Mouse (Mus musculus) layer of hippocampus, postnatal 10 days (tissue): Measurements from ENCODE around the gene Plcb2. TPM values are rescaled to one million over a fixed set of nuclear protein-coding genes. Genes with fewer than 3 reads are reported as not detected.

Source experiments
- DNase-seq, 2 experiments: peaks; one replicate each; pipeline ENCODE4 v3.0.0; 2021; ENCODE audit warnings: low spot score in 2 of 2
- total RNA-seq, 2 experiments: library from RNA; stranded (reverse); gene quantifications; 2 replicates each; pipeline ENCODE4 v1.2.3; 2021

Plcb2 gene
- total RNA-seq, 2 experiments from 2014 or later = 2.1 to 2.9 TPM

- DNase-seq = peak; percentile 66 to 70
Observed at GRCm38 (mm10) chr2:118662902-118663803, 65.1 kb downstream of the Plcb2 start, which contains the start of gene Pak6. Pak6 (plus strand) TSS chr2:118663303.

- DNase-seq = no peak
Observed at GRCm38 (mm10) chr2:118661891-118662290, 66.3 kb downstream of the Plcb2 start.

- peak; percentile 23 to 56 for DNase-seq
Observed at GRCm38 (mm10) chr2:118659998-118660452, 68.2 kb downstream of the Plcb2 start.

- no peak for DNase-seq
Observed at GRCm38 (mm10) chr2:118659493-118659892, 68.7 kb downstream of the Plcb2 start.

GRCm38 (mm10) chr2:118659077-118659476 lies 69.2 kb downstream of the Plcb2 start:
- no peak for DNase-seq

GRCm38 (mm10) chr2:118658457-118658856 lies 69.8 kb downstream of the Plcb2 start:
- DNase-seq = no peak

Other genes with a start within 250 kb of the Plcb2 start
- gene Srp14, start 248.7 kb downstream of the Plcb2 start, total RNA-seq = 100 to 1,000 TPM; 171 to 194 TPM
- gene Bmf, start 178.8 kb downstream of the Plcb2 start, total RNA-seq = 1 to 10 TPM; 2.3 to 4.5 TPM
- gene Bub1b, start 130.2 kb downstream of the Plcb2 start, total RNA-seq = 1 to 10 TPM; 5.1 to 6.2 TPM
- 100 to 1,000 TPM; 109 to 120 TPM for gene Pak6, start 65.1 kb downstream of the Plcb2 start, total RNA-seq
- 1 to 10 TPM; 3.0 to 3.8 TPM for gene Ankrd63, start 24.5 kb downstream of the Plcb2 start, total RNA-seq
- 10 to 100 TPM; 31.7 to 33.4 TPM for gene Inafm2, start 17.3 kb upstream of the Plcb2 start, total RNA-seq
- gene Ccdc9b, start 34.2 kb upstream of the Plcb2 start, total RNA-seq = 1 to 10 TPM; 2.4 to 2.6 TPM
- not detected for gene Phgr1, start 44.3 kb upstream of the Plcb2 start, total RNA-seq
- gene Disp2, start 51.3 kb upstream of the Plcb2 start, total RNA-seq = 100 to 1,000 TPM; 191 to 195 TPM
- 1 to 10 TPM; 5.4 to 5.6 TPM for gene Knstrn, start 85.6 kb upstream of the Plcb2 start, total RNA-seq
- 100 to 1,000 TPM in 1 of 2 experiments, 10 to 100 TPM in 1; 76.5 to 102 TPM for gene Ivd, start 133.5 kb upstream of the Plcb2 start, total RNA-seq
- gene Bahd1, start 171.9 kb upstream of the Plcb2 start, total RNA-seq = 10 to 100 TPM; 36.6 to 43.1 TPM
- gene Chst14, start 198.1 kb upstream of the Plcb2 start, total RNA-seq = 1 to 10 TPM; 2.5 to 3.5 TPM